In genomic region chr12:67374530-67374929, GRCm38 (mm10) we compare ENCODE assay signal across 18 mouse cellular contexts.
"Had no signal": no experiment of that assay in that cellular context is flagged by ENCODE, and none has a peak within 500 bp of the region (broad histone marks: within the 10 kb centered on the region; RNA-seq: fewer than 3 reads in every experiment).

No protein-coding gene starts in this region.

- H3K4me3 ChIP-seq: kidney, embryonic 15.5 days; limb, embryonic 10.5 days; limb, embryonic 13.5 days; liver, embryonic 12.5 days; liver, embryonic 15.5 days; lung, embryonic 15.5 days; megakaryocyte, embryonic 14.5 days; midbrain, embryonic 10.5 days; midbrain, embryonic 13.5 days had no signal

- H3K9me3 ChIP-seq: kidney, embryonic 15.5 days; limb, embryonic 10.5 days; limb, embryonic 13.5 days; liver, embryonic 12.5 days; liver, embryonic 15.5 days; lung, embryonic 15.5 days; megakaryocyte, embryonic 14.5 days; midbrain, embryonic 10.5 days; midbrain, embryonic 13.5 days had no signal

- H3K9ac ChIP-seq: kidney, embryonic 15.5 days; limb, embryonic 13.5 days; liver, embryonic 12.5 days; liver, embryonic 15.5 days; lung, embryonic 15.5 days; midbrain, embryonic 13.5 days had no signal

- H3K4me1 ChIP-seq: kidney, embryonic 15.5 days; limb, embryonic 10.5 days; limb, embryonic 13.5 days; liver, embryonic 12.5 days; liver, embryonic 15.5 days; lung, embryonic 15.5 days; megakaryocyte, embryonic 14.5 days; midbrain, embryonic 10.5 days; midbrain, embryonic 13.5 days had no signal

- H3K27me3 ChIP-seq: kidney, embryonic 15.5 days; limb, embryonic 13.5 days; liver, embryonic 12.5 days; liver, embryonic 15.5 days; lung, embryonic 15.5 days; megakaryocyte, embryonic 14.5 days; midbrain, embryonic 13.5 days had no signal

- H3K27ac ChIP-seq: kidney, embryonic 15.5 days; limb, embryonic 10.5 days; limb, embryonic 13.5 days; liver, embryonic 12.5 days; liver, embryonic 15.5 days; lung, embryonic 15.5 days; midbrain, embryonic 10.5 days; midbrain, embryonic 13.5 days had no signal

- ATAC-seq: liver, embryonic 12.5 days; midbrain, embryonic 13.5 days had no signal

- DNase-seq: kidney, adult 8-10 months; kidney, postnatal 10 days; kidney, postnatal 36 days; layer of hippocampus, postnatal 36 days; liver; lung, adult 18-20 months; lung, postnatal 10 days; lung, postnatal 36 days; thymus, postnatal 25 days had no signal

- H3K36me3 ChIP-seq: kidney, embryonic 15.5 days; limb, embryonic 10.5 days; limb, embryonic 13.5 days; liver, embryonic 12.5 days; liver, embryonic 15.5 days; lung, embryonic 15.5 days; midbrain, embryonic 10.5 days; midbrain, embryonic 13.5 days had no signal

- H3K4me2 ChIP-seq: kidney, embryonic 15.5 days; limb, embryonic 13.5 days; liver, embryonic 12.5 days; liver, embryonic 15.5 days; lung, embryonic 15.5 days; midbrain, embryonic 13.5 days had no signal
